Mouse (Mus musculus): ENCODE measurements around the gene Mrgpra1. TPM values are rescaled to one million over a fixed set of nuclear protein-coding genes. Genes with fewer than 3 reads are reported as not detected.
"Not testable (repeated sequence)": the region's sequence is repeated elsewhere in the genome, so short reads cannot be mapped to it uniquely, and the experiment has no call there.

The Mrgpra1 gene
- polyA plus RNA-seq, 1 experiment from 2014 or later, result not detected

DNA sequence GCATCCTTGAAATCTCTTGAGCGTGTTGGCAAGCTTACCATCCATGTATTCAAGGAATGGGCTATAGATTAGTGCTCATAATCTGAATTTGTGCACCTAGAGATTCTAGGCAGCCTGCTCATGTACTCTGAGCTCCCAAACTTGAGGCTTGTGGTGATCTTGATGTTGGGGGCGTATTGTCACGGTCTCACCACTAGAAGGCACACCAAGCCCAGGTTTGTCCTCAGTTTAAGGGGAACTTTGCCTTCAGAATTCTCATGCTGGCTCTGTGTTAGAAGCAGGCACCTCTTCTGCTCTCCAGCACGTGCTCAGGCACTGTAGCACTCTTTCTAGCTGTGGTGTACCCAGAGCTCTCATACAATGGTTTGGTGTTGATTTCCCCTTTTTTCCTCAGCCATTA, 41.8 kb downstream of the Mrgpra1 start:
- no peak for ATAC-seq
- 31% methylated on average over 4 of the region's 4 CpGs for WGBS
- Histone ChIP-seq H3K4me3 (ENCODE audit: low read depth, low read length) (no peak overlapping the region), H3K4me2 (replicated peaks; ENCODE audit: low read depth) (no peak overlapping the region), H3K27ac (ENCODE audit: low read depth, low read length) (no peak overlapping the region), H3K36me3 (ENCODE audit: control insufficient read depth, insufficient read depth) (no peaks in the 10 kb centered on the region), H3K9ac (ENCODE audit: low read depth, low read length) (no peak overlapping the region), H3K4me1 (replicated peaks; ENCODE audit: control insufficient read depth, insufficient read depth, low read length) (no peaks in the 10 kb centered on the region), H3K27me3 (replicated peaks; ENCODE audit: control insufficient read depth, insufficient read depth, low read length) (no peaks in the 10 kb centered on the region), H3K9me3 (ENCODE audit: control insufficient read depth) (no peaks in the 10 kb centered on the region)
- 0 out of 2 replicates have a peak, but pooled peaks have one; percentile 9 for TF ChIP-seq CTCF (IDR thresholded peaks at IDR 0.05; ENCODE audit: low read depth)

DNA sequence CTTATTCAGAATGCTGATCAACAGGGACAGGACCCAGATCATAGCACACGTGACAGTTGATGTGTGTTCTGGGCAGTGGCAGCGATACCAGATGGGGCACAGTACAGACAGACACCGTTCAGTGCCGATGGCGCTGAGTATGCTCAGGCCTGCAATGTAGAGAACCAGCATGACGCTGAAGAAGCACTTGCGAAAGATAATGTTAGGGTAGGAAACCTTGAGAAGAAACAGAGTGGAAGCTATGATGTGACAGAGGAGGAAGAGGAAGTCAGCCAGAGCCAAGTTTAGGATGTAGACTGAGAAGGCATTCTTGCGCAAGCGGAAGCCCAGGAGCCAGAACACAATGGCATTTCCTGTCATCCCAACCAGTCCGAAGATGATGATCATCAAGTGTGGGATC, 44.2 kb downstream of the Mrgpra1 start:
- Histone ChIP-seq H3K36me3 (ENCODE audit: control insufficient read depth, insufficient read depth) (no peaks in the 10 kb centered on the region), H3K4me3 (ENCODE audit: low read depth, low read length) (no peak overlapping the region), H3K27ac (ENCODE audit: low read depth, low read length) (no peak overlapping the region), H3K4me2 (replicated peaks; ENCODE audit: low read depth) (no peak overlapping the region), H3K27me3 (replicated peaks; ENCODE audit: control insufficient read depth, insufficient read depth, low read length) (no peaks in the 10 kb centered on the region), H3K9ac (ENCODE audit: low read depth, low read length) (no peak overlapping the region), H3K9me3 (ENCODE audit: control insufficient read depth) (no peaks in the 10 kb centered on the region), H3K4me1 (replicated peaks; ENCODE audit: control insufficient read depth, insufficient read depth, low read length) (no peaks in the 10 kb centered on the region)
- no peak for ATAC-seq
- 90% methylated on average over 10 of the region's 10 CpGs for WGBS
- no peak for TF ChIP-seq CTCF (IDR thresholded peaks at IDR 0.05; ENCODE audit: low read depth)

DNA sequence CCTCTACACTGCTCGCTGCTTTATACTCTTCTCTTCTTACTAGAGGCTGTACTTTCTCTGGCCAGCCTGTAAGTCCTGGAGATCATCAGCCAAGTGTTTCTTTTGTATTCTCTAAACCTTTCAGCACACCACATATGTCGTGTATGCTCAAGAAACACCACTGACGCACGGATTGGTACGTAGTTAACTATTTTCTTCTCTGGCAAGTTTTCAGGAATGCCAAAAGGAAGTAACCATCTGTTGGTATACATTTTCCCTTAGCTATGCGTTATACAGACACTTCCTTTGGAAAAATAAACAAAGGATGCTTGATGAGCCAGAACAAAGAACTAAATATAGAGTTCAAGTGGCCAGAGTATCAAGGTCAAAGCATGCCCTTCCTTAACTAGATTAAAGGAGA, 49.4 kb downstream of the Mrgpra1 start:
- not testable (repeated sequence) for H3K27ac ChIP-seq (ENCODE audit: low read depth, low read length); H3K9ac ChIP-seq (ENCODE audit: low read depth, low read length); ATAC-seq; H3K4me3 ChIP-seq (ENCODE audit: low read depth, low read length); H3K4me1 ChIP-seq (replicated peaks; ENCODE audit: control insufficient read depth, insufficient read depth, low read length); H3K9me3 ChIP-seq (ENCODE audit: control insufficient read depth); H3K4me2 ChIP-seq (replicated peaks; ENCODE audit: low read depth); H3K27me3 ChIP-seq (replicated peaks; ENCODE audit: control insufficient read depth, insufficient read depth, low read length); H3K36me3 ChIP-seq (ENCODE audit: control insufficient read depth, insufficient read depth)
- 75% methylated on average over 5 of the region's 6 CpGs for WGBS

DNA sequence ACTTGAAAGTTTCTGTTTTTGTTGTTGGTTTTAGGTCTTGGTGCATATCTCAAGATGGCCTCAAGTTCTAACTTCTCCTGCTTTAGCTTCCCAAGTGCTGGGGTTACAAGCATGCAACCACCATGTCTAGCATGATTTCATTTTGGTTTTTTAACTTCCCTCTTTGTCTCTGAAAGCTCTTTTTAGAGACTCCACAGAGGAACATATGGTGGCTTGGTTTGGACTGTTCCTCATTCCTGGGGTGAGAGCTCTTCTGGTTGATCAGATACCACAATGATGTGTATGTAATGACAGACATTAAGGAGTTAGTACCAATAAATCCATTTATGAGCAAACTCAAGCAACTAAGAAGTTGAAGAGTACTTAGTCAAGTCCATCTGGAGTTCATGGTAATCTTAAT, 54.4 kb downstream of the Mrgpra1 start:
- not testable (repeated sequence) for H3K4me1 ChIP-seq (replicated peaks; ENCODE audit: control insufficient read depth, insufficient read depth, low read length); H3K27ac ChIP-seq (ENCODE audit: low read depth, low read length); H3K27me3 ChIP-seq (replicated peaks; ENCODE audit: control insufficient read depth, insufficient read depth, low read length); H3K9ac ChIP-seq (ENCODE audit: low read depth, low read length); H3K4me2 ChIP-seq (replicated peaks; ENCODE audit: low read depth); H3K9me3 ChIP-seq (ENCODE audit: control insufficient read depth); H3K4me3 ChIP-seq (ENCODE audit: low read depth, low read length); H3K36me3 ChIP-seq (ENCODE audit: control insufficient read depth, insufficient read depth); ATAC-seq

Other genes with a start within 250 kb of the Mrgpra1 start
- gene Ptpn5, start 220.6 kb downstream of the Mrgpra1 start, polyA plus RNA-seq (2015; fragmentation: Nextera tagmentation; extraction: Ambion mirVana), result 0.48 and 0.69 TPM in 2 replicates
- not detected in 2 replicates for gene Mrgpra6, start 149.3 kb downstream of the Mrgpra1 start, polyA plus RNA-seq (2015; fragmentation: Nextera tagmentation; extraction: Ambion mirVana)
- not detected in 2 replicates for gene Mrgpra9, start 101.4 kb downstream of the Mrgpra1 start, polyA plus RNA-seq (2015; fragmentation: Nextera tagmentation; extraction: Ambion mirVana)
- gene Mrgpra2a, start 97.9 kb upstream of the Mrgpra1 start, polyA plus RNA-seq (2015; fragmentation: Nextera tagmentation; extraction: Ambion mirVana), result not detected in 2 replicates
- not detected in 2 replicates for gene Mrgpra2b, start 174.6 kb upstream of the Mrgpra1 start, polyA plus RNA-seq (2015; fragmentation: Nextera tagmentation; extraction: Ambion mirVana)
- gene Mrgpra3, start 247.1 kb upstream of the Mrgpra1 start, polyA plus RNA-seq (2015; fragmentation: Nextera tagmentation; extraction: Ambion mirVana), result not detected in 2 replicates

Data from intestine, postnatal 0 days (tissue).